Mouse (Mus musculus): Measurements from ENCODE around the gene Nkx2-3.

- TF ChIP-seq POLR2A (IDR thresholded peaks at IDR 0.05; ENCODE audit: insufficient read depth, low read depth, low read length) (no peak), EP300 (IDR thresholded peaks at IDR 0.05; ENCODE audit: insufficient read depth, low read depth, low read length) (no peak)
Observed at GRCm38 (mm10) chr19:43651241-43651785, 39.2 kb downstream of the Nkx2-3 start.

Measured in heart, adult 2 months (tissue).